Mouse (Mus musculus) neural tube, embryonic 12.5 days (tissue): ENCODE measurements at regions not wholly inside any gene's neighbourhood (a gene's known extent, or its start where the extent isn't known, plus 50 kb on each side); places are given as distances from the start of the nearest gene placed in this dataset.
A peak's percentile ranks its signal among the peaks of the same experiment; 100 is the strongest.
"Not testable (repeated sequence)": the region's sequence is repeated elsewhere in the genome, so short reads cannot be mapped to it uniquely, and the experiment has no call there.

ENCODE experiments used
- ATAC-seq: fragments of 200-750 bp; cut with Nextera tagmentation; 2 replicates; pipeline ENCODE4 v1.8.0; 2017; ENCODE audit warnings: low read depth, mild to moderate bottlenecking, moderate TSS enrichment, moderate library complexity; ENCODE audit not compliant: low FRiP score
- H3K27ac ChIP-seq: fragments of 300-500 bp; sonication (generic); 2 replicates; pipeline ENCODE4 v1.5.1; 2016
- H3K27me3 ChIP-seq: fragments of 300-500 bp; sonication (generic); replicated peaks from 2 replicates; pipeline ENCODE4 v1.6.1; 2016; ENCODE audit warnings: mild to moderate bottlenecking
- H3K36me3 ChIP-seq: fragments of 300-500 bp; sonication (generic); 2 replicates; pipeline ENCODE4 v1.6.1; 2016; ENCODE audit warnings: mild to moderate bottlenecking
- H3K4me1 ChIP-seq: fragments of 300-500 bp; sonication (generic); 2 replicates; pipeline ENCODE4 v1.6.1; 2016
- H3K4me2 ChIP-seq: fragments of 300-500 bp; sonication (generic); replicated peaks from 2 replicates; pipeline ENCODE4 v1.6.1; 2016; ENCODE audit warnings: mild to moderate bottlenecking
- H3K4me3 ChIP-seq: fragments of 300-500 bp; sonication (generic); 2 replicates; pipeline ENCODE4 v1.5.1; 2016
- H3K9ac ChIP-seq: fragments of 300-500 bp; sonication (generic); 2 replicates; pipeline ENCODE4 v1.6.1; 2016; ENCODE audit warnings: mild to moderate bottlenecking
- H3K9me3 ChIP-seq: fragments of 300-500 bp; sonication (generic); 2 replicates; pipeline ENCODE4 v1.6.1; 2016; ENCODE audit warnings: mild to moderate bottlenecking
- WGBS: fragments of 180-500 bp; shearing (Covaris S2); methylation state at CpG from one replicate; pipeline ENCODE4 v1.1.7; 2016; 5-methylcytosine and 5-hydroxymethylcytosine counted together

DNA sequence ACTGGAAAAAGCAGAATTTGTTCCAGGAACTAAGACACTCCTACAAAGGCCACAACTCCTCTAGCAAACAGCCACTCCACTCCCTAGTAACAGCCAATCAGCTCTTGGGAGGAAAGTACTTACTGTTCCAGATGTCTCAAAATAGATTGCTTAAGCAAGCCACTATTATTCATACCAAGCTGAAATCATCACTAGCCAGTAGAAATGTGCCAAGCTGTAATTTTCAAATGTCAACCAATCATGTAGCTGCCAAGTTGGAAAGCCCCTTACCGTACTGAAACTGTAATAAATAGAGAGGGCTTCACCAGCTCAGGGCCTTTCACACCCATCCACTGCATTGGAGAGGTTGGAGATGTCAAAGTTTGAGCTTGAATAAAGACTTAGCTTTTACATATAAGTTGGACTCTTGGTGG is 164.9 kb upstream of the Trim24 start:
- WGBS: 85% methylated on average over 1 of the region's 1 CpGs

DNA sequence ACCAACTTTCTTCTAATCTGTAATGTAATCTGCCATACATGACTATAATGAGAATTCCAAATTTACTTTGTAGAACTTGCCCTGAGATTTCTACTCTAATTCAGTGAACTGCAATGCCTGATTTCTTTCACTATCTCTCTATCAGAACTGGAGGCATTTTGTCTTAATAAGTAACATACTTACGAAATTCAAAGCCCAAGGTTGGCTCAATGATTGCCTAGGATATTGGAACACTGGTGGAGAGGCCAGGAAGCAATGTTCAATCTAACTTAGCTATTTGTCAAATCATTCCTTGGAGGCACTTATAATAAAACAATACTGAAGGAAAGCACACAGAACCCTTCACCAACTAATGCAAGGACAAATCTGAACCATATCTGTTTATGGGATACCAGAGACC is 162.9 kb upstream of the Trim24 start:
- H3K4me2 ChIP-seq, ATAC-seq, H3K27ac ChIP-seq, H3K4me1 ChIP-seq, H3K9ac ChIP-seq, H3K27me3 ChIP-seq, H3K36me3 ChIP-seq, H3K4me3 ChIP-seq, H3K9me3 ChIP-seq: not testable (repeated sequence)
- WGBS: 81% methylated on average over 1 of the region's 1 CpGs

More for the DNA sequence above, 164.9 kb upstream of the Trim24 start:
- H3K4me2 ChIP-seq: no peak overlapping the region
- H3K4me3 ChIP-seq: no peak overlapping the region
- 0 out of 2 replicates have a peak, but pooled peaks cover 5% of the 10 kb centered on the region for H3K9me3 ChIP-seq
- H3K27ac ChIP-seq: no peak overlapping the region
- H3K36me3 ChIP-seq: no peaks in the 10 kb centered on the region
- H3K27me3 ChIP-seq: no peaks in the 10 kb centered on the region
- H3K4me1 ChIP-seq: no peaks in the 10 kb centered on the region
- no peak for ATAC-seq
- H3K9ac ChIP-seq: no peak overlapping the region

DNA sequence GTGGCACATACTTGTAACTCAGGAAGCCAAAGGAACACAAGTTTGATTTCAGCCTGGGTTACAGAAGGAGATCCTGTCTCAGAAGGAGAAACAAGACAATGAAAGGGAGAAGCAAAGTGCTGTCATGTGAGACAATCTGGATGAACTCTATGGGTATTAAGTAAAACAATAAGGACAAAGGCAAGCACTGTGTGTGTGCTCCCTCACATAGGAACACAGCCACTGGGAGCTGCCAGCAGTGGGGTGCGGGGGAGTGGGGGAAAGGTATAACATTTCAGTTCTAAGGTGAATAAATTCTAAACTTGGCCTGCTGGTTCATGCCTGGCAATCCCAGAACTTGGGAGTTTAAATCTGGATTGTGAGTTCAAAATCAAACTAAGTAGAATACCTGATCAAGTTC is 158.8 kb upstream of the Trim24 start:
- Histone ChIP-seq H3K4me1 (0 out of 2 replicates have a peak, but pooled peaks cover 5% of the 10 kb centered on the region), H3K27me3 (no peaks in the 10 kb centered on the region), H3K36me3 (no peaks in the 10 kb centered on the region), H3K27ac (no peak overlapping the region), H3K4me3 (no peak overlapping the region), H3K9ac (no peak overlapping the region), H3K9me3 (0 out of 2 replicates have a peak, but pooled peaks cover 3% of the 10 kb centered on the region), H3K4me2 (no peak overlapping the region)
- WGBS: 87% methylated on average over 1 of the region's 1 CpGs
- ATAC-seq: no peak

DNA sequence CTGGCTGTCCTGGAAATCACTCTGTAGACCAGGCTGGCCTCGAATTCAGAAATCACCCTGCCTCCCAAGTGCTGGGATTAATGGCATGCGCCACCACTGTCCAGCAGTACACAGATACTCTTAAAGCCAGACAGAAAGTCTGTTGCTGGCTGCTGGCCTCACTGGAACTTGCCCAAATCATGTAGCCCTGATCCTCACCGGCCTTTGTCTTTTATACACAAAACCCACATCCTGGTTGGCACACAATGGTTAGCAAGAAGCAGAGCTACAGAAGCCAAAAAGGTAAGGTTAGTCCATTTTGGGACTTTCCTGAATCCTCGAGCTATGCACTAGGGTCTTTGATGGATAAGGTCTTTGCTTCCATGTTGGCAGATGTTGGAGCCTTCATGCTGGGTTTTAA is 157.2 kb upstream of the Trim24 start:
- Histone ChIP-seq H3K9ac (no peak overlapping the region), H3K4me1 (0 out of 2 replicates have a peak, but pooled peaks cover 5% of the 10 kb centered on the region), H3K27me3 (no peaks in the 10 kb centered on the region), H3K4me2 (no peak overlapping the region), H3K27ac (no peak overlapping the region), H3K4me3 (no peak overlapping the region), H3K9me3 (no peaks in the 10 kb centered on the region), H3K36me3 (no peaks in the 10 kb centered on the region)
- WGBS: 90% methylated on average over 4 of the region's 4 CpGs
- no peak for ATAC-seq

DNA sequence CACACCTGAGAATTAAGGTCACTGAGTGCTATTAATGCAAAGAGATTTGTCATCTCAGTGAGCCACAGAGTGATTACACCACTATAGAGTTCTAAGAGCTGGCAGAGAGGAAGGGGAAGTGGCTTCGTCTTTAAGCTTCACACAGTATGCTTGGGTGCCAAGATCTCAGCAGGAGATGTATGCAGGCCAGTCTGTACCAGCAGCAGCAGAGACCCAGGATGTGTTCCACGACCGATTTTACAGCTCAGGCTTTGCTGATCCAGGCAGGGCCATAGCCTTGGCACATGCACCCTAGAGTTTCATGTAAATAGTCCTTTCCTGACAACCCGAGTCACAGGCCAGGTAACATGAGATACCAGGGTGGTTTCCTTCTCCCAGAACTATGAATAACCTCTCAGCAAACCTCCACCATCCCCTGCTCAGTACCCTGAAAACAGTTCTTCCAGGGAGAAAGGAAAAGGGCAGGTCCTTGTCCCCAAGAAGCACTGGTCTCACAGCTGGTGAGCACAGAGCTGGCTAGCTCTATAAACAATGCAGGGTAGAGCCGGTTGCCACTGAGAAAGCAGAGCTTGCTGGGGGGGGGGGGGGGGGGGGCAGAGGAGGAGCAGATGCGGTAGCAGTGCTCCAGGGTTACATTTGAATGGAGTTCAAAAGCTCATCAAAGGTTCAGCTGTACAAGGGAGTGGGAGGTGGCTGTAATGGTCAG is 156.2 kb upstream of the Trim24 start:
- Histone ChIP-seq H3K9ac (no peak overlapping the region), H3K4me2 (no peak overlapping the region), H3K27me3 (no peaks in the 10 kb centered on the region), H3K4me1 (0 out of 2 replicates have a peak, but pooled peaks cover 5% of the 10 kb centered on the region), H3K4me3 (no peak overlapping the region), H3K9me3 (no peaks in the 10 kb centered on the region), H3K36me3 (no peaks in the 10 kb centered on the region), H3K27ac (no peak overlapping the region)
- ATAC-seq: no peak
- WGBS: 28% methylated on average over 6 of the region's 6 CpGs

DNA sequence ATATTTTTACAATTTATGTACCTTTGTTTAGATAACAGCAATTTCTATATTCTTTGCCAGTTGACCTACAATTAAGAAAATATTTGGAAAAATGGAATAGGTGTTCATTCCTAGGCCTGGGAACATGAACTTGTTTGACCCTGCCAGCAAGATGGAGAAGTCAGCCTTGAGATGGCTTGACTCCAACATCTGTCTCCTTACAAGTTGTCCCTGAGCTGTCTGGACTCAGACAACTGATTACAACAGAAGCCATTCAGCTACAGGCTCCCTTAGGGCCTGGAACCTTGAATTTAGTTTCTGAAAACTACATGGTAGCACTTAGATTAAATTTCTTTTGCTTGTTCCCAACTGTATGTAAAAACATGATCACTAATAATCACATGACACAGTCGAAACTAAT is 148.9 kb upstream of the Trim24 start:
- Histone ChIP-seq H3K36me3 (no peaks in the 10 kb centered on the region), H3K4me1 (no peaks in the 10 kb centered on the region), H3K9ac (no peak overlapping the region), H3K27me3 (no peaks in the 10 kb centered on the region), H3K4me3 (no peak overlapping the region), H3K4me2 (no peak overlapping the region), H3K27ac (no peak overlapping the region), H3K9me3 (no peaks in the 10 kb centered on the region)
- WGBS: 75% methylated on average over 1 of the region's 1 CpGs
- no peak for ATAC-seq

DNA sequence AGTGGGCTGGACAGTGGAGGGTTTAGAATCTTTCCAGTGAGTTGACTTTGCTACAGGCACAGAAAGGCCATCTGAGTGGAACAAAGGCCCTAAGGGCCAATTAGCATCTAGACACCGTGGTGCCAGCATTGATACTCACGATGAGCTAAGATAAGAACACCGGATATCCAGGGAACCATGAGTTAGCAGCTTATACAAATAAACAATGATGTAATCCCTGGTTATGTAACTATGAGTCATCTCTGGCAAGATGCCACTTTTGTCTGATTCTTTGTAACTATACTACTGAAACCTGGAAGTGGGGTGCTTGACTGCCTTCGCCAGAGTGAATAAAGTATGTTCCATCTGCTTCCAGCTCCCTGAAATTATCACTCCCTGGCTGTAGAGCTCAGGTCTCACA is 147.3 kb upstream of the Trim24 start:
- H3K9me3 ChIP-seq: no peaks in the 10 kb centered on the region
- no peaks in the 10 kb centered on the region for H3K27me3 ChIP-seq
- H3K4me1 ChIP-seq: no peaks in the 10 kb centered on the region
- H3K27ac ChIP-seq: no peak overlapping the region
- H3K4me2 ChIP-seq: no peak overlapping the region
- H3K4me3 ChIP-seq: no peak overlapping the region
- no peak overlapping the region for H3K9ac ChIP-seq
- WGBS: 86% methylated on average over 4 of the region's 4 CpGs
- H3K36me3 ChIP-seq: no peaks in the 10 kb centered on the region
- no peak for ATAC-seq

DNA sequence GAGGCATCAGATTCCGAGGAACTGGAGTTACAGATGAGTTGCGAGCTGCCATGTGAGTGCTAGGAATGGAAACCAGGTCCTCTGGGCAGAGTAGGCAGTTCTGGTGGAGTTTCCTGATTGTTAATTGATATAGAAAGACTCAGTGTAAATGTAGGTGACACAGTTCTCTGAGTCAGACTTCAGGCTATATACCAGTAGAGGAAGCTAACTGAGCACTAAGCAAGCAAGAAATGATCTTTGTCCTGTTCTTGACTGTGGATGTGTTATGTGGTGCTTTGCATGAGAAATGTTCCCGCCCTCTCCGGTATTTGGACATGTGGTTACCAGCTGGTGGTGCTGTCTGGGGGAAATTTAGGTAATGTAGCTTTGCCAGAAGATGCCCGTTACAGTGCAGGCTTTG is 146.4 kb upstream of the Trim24 start:
- no peak for ATAC-seq
- WGBS: 81% methylated on average over 5 of the region's 5 CpGs

DNA sequence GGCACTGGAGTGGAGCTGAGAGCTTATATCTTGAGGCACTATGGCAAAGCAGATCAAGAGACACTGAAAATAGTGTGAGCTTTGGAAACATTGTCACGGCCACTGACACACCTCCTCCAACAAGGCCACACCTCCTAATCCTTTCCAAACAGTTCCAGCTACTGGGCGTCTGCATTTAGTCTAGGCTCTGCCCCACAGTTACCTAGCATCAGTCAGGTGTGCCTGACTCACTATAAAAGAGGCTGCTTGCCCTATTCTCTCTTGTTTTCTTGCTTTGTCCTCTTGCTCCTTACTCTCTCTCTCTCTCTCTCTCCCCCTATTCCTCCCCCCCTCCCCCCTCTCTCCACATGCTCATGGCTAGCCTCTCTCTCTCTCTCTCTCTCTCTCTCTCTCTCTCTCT is 142.0 kb upstream of the Trim24 start:
- no peaks in the 10 kb centered on the region for H3K27me3 ChIP-seq
- H3K4me2 ChIP-seq: no peak overlapping the region
- H3K4me3 ChIP-seq: no peak overlapping the region
- H3K4me1 ChIP-seq: no peaks in the 10 kb centered on the region; the same call in 1 of the 2 replicates
- WGBS: 87% methylated on average over 2 of the region's 2 CpGs
- no peak for ATAC-seq
- no peaks in the 10 kb centered on the region for H3K9me3 ChIP-seq
- H3K27ac ChIP-seq: no peak overlapping the region
- H3K9ac ChIP-seq: no peak overlapping the region
- H3K36me3 ChIP-seq: no peaks in the 10 kb centered on the region

More for the DNA sequence above, 146.4 kb upstream of the Trim24 start:
- Histone ChIP-seq H3K4me3 (no peak overlapping the region), H3K4me1 (no peaks in the 10 kb centered on the region), H3K27me3 (no peaks in the 10 kb centered on the region), H3K4me2 (no peak overlapping the region), H3K9me3 (no peaks in the 10 kb centered on the region), H3K27ac (no peak overlapping the region), H3K36me3 (no peaks in the 10 kb centered on the region), H3K9ac (no peak overlapping the region)

DNA sequence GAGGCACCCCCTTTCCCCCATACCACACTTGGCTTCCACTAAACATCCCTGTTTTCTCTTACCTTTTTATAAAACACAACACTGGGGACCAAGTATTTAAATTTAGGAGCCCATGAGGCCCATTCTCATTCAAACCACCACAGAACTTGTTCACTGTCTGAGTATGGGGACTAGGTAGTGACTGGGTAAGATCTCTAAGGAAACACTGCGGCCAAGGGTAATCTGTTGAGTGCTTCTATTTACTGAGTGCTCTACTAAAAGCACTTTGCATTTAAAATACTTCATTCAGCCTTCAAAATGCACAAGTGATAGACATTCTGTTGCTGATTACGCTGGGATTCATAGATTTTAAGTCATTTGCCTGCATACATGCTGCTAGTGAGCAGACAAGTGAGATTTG is 141.4 kb upstream of the Trim24 start:
- Histone ChIP-seq H3K36me3 (no peaks in the 10 kb centered on the region), H3K4me1 (no peaks in the 10 kb centered on the region; the same call in 1 of the 2 replicates), H3K27ac (no peak overlapping the region), H3K4me2 (no peak overlapping the region), H3K4me3 (no peak overlapping the region), H3K9ac (no peak overlapping the region), H3K9me3 (no peaks in the 10 kb centered on the region), H3K27me3 (no peaks in the 10 kb centered on the region)
- 87% methylated on average over 2 of the region's 2 CpGs for WGBS
- ATAC-seq: no peak

DNA sequence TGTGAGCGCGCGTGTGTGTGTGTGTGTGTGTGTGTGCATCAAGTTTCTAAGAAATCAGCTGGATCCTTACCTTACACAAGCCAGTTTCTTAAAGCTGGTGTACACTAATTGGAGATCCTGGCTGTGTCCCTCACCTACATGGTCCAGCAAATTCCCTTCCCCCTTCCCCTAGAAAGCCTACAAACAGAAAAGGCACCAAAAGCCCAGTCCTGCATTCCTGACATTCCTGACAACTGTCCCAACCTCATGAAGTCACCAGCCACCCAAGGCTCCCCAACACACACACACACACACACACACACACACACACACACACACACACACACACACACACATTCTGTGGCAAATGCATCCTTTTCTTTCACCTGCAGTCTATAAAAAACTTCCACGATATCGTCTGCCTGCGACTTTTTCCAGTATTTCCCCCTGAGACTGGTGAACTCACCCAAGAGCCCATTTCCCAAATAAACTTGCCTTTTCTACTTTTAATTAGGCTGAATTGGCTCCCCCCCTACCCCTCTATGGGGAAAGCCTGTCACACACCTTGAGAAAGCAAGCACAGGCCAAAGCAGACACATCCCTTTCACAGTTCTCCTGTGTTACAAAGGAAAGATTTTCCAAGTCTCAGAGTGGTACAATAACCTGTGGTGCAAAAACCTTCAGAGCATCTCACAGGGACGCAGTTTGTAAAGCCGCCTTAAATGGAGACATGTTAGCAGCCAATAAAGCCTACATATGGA is 139.9 kb upstream of the Trim24 start:
- no peak overlapping the region for H3K4me2 ChIP-seq
- no peaks in the 10 kb centered on the region for H3K36me3 ChIP-seq
- H3K27ac ChIP-seq: no peak overlapping the region
- ATAC-seq: no peak
- no peaks in the 10 kb centered on the region for H3K27me3 ChIP-seq
- H3K9me3 ChIP-seq: no peaks in the 10 kb centered on the region
- 73% methylated on average over 8 of the region's 8 CpGs for WGBS
- H3K4me1 ChIP-seq: no peaks in the 10 kb centered on the region; the same call in 1 of the 2 replicates
- no peak overlapping the region for H3K4me3 ChIP-seq
- H3K9ac ChIP-seq: no peak overlapping the region

DNA sequence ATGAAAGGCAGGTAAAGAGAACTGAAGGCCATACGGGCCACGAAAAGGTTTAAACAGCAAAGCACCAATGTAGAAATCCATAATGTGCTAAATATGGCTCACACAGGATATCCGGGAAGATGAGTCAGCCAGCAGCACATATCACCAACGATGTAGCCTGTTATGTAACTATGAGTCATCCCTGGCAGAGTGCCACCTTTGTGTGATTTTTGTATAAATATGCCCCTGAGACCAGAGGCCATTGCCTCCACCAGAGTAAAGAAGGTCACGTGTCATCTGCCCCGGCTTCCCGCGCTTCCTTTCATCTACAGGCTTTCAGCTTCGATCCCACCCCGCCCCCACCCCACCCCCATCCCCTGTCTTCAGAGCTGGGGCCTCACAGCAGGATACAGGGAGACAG is 138.2 kb upstream of the Trim24 start:
- no peaks in the 10 kb centered on the region; the same call in 1 of the 2 replicates for H3K4me1 ChIP-seq
- H3K36me3 ChIP-seq: no peaks in the 10 kb centered on the region
- no peak overlapping the region for H3K4me3 ChIP-seq
- no peak overlapping the region for H3K9ac ChIP-seq
- ATAC-seq: 0 out of 2 replicates have a peak, but pooled peaks have one; percentile 33
- no peaks in the 10 kb centered on the region for H3K9me3 ChIP-seq
- no peak overlapping the region for H3K27ac ChIP-seq
- H3K4me2 ChIP-seq: 0 out of 2 replicates have a peak overlapping the region, but pooled peaks have one; percentile 9
- H3K27me3 ChIP-seq: no peaks in the 10 kb centered on the region
- 45% methylated on average over 10 of the region's 10 CpGs for WGBS
